ENCODE assay signal across 9 mouse cellular contexts in the genomic region with DNA sequence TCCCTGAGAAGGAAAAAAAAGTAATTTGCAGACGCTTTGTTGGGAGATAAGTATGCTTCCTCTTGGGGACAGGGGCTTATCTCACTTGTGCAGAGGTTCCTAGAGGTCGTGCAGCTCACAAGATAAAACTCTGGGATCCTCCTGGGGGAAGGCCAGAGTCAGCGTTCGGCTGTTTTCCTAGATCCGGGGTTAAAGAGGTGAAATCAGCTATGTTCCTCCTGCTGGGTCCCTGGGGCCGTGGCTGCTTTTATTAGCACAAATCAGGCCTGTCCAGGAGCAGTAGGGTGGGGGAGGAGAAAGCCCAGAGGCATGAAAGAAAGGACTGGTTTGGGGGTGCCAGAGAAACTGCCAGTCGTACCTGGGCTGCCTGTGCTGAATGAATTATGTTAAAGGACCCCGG.
A peak's percentile ranks its signal among the peaks of the same experiment; 100 is the strongest.
DNase-seq lines count a peak whose midpoint lies in the region; ATAC-seq and TF ChIP-seq lines count a peak whose summit lies in the region.
"Had no signal": no experiment of that assay in that cellular context is flagged by ENCODE, and none has a peak within 500 bp of the region (broad histone marks: within the 10 kb centered on the region; RNA-seq: fewer than 3 reads in every experiment).

No protein-coding gene starts in this region.

- no peaks in the 10 kb centered on the region for H3K36me3 ChIP-seq in forebrain, embryonic 13.5 days (ENCODE audit: poor library complexity, severe bottlenecking)
- H3K36me3 ChIP-seq in kidney, embryonic 16.5 days (ENCODE audit: insufficient read depth, low read length): no peaks in the 10 kb centered on the region
- H3K36me3 ChIP-seq in midbrain, embryonic 14.5 days (ENCODE audit: control insufficient read depth, insufficient read depth, low read length): no peaks in the 10 kb centered on the region
- no peaks in the 10 kb centered on the region for H3K36me3 ChIP-seq in thymus, adult 2 months (ENCODE audit: control insufficient read depth, insufficient read depth, low read length)

- DNase-seq in cerebellum, adult 9-11 months: peak; percentile 2
- DNase-seq in cerebellum, postnatal 25 days: no peak
- DNase-seq in midbrain, embryonic 14.5 days: peak; percentile 80
- DNase-seq in B cell, adult 2 months: no peak
- no peak for DNase-seq in thymus, adult 2 months

- H3K9me3 ChIP-seq in forebrain, embryonic 13.5 days (replicated peaks): no peaks in the 10 kb centered on the region
- H3K9me3 ChIP-seq in kidney, embryonic 16.5 days (ENCODE audit: low read length): no peaks in the 10 kb centered on the region
- H3K9me3 ChIP-seq in midbrain, embryonic 14.5 days (ENCODE audit: control insufficient read depth, low read length): no peaks in the 10 kb centered on the region

- H3K27me3 ChIP-seq in forebrain, embryonic 13.5 days: no peaks in the 10 kb centered on the region
- H3K27me3 ChIP-seq in kidney, embryonic 16.5 days (ENCODE audit: insufficient read depth, low read length): no peaks in the 10 kb centered on the region
- H3K27me3 ChIP-seq in midbrain, embryonic 14.5 days (ENCODE audit: control insufficient read depth, insufficient read depth, low read length): no peaks in the 10 kb centered on the region
- no peaks in the 10 kb centered on the region for H3K27me3 ChIP-seq in thymus, adult 2 months (ENCODE audit: control insufficient read depth, insufficient read depth, low read length)

- H3K4me2 ChIP-seq in forebrain, embryonic 13.5 days: peak overlapping the region; percentile 26; the same call in 1 of the 2 replicates
- H3K4me2 ChIP-seq in kidney, embryonic 16.5 days (replicated peaks; ENCODE audit: low read depth, low read length): no peak overlapping the region
- peak overlapping the region; percentile 28 for H3K4me2 ChIP-seq in midbrain, embryonic 14.5 days (ENCODE audit: low read length)

- WGBS in forebrain, embryonic 13.5 days: 9% methylated on average over 8 of the region's 8 CpGs
- WGBS in kidney, embryonic 16.5 days: 8% methylated on average over 8 of the region's 8 CpGs
- 5% methylated on average over 8 of the region's 8 CpGs for WGBS in midbrain, embryonic 14.5 days
- 19% methylated on average over 8 of the region's 8 CpGs for WGBS in thymus, adult 2 months

- TF ChIP-seq CTCF in thymus, adult 2 months (IDR thresholded peaks at IDR 0.05; ENCODE audit: borderline replicate concordance, control insufficient read depth, extremely low read depth, insufficient read depth, low read length, poor library complexity): no peak

- H3K27ac ChIP-seq in forebrain, embryonic 13.5 days: 0 out of 2 replicates have a peak overlapping the region, but pooled peaks have one; percentile 1
- no peak overlapping the region for H3K27ac ChIP-seq in kidney, embryonic 16.5 days (ENCODE audit: low read length)
- peak overlapping the region; percentile 73 for H3K27ac ChIP-seq in midbrain, embryonic 14.5 days (replicated peaks; ENCODE audit: low read depth, low read length)
- no peak overlapping the region for H3K27ac ChIP-seq in thymus, adult 2 months (ENCODE audit: control insufficient read depth, insufficient read depth, low read length)

- peaks cover 23% of the 10 kb centered on the region for H3K4me1 ChIP-seq in forebrain, embryonic 13.5 days
- H3K4me1 ChIP-seq in kidney, embryonic 16.5 days (ENCODE audit: insufficient read depth, low read length): peaks cover 7% of the 10 kb centered on the region
- H3K4me1 ChIP-seq in midbrain, embryonic 14.5 days (ENCODE audit: control insufficient read depth, insufficient read depth, low read length): peaks cover 31% of the 10 kb centered on the region
- H3K4me1 ChIP-seq in thymus, adult 2 months (replicated peaks; ENCODE audit: control insufficient read depth, insufficient read depth, low read length): no peaks in the 10 kb centered on the region

- no peak overlapping the region for H3K4me3 ChIP-seq in forebrain, embryonic 13.5 days
- no peak overlapping the region for H3K4me3 ChIP-seq in kidney, embryonic 16.5 days (ENCODE audit: low read length)
- no peak overlapping the region for H3K4me3 ChIP-seq in midbrain, embryonic 14.5 days (replicated peaks; ENCODE audit: low read depth, low read length)
- H3K4me3 ChIP-seq in thymus, adult 2 months (ENCODE audit: control insufficient read depth, insufficient read depth, low read length): no peak overlapping the region
- H3K4me3 ChIP-seq: myocyte had no signal

- H3K9ac ChIP-seq in forebrain, embryonic 13.5 days: no peak overlapping the region
- no peak overlapping the region for H3K9ac ChIP-seq in kidney, embryonic 16.5 days (replicated peaks; ENCODE audit: low read length)
- no peak overlapping the region for H3K9ac ChIP-seq in midbrain, embryonic 14.5 days (replicated peaks; ENCODE audit: low read length)

- TF ChIP-seq POLR2A in thymus, adult 2 months (IDR thresholded peaks at IDR 0.05; ENCODE audit: control insufficient read depth, extremely low read depth, insufficient read depth, low read length, poor library complexity): no peak

- peak; percentile 34; the same call in 1 of the 2 replicates for ATAC-seq in forebrain, embryonic 13.5 days
- ATAC-seq in kidney, embryonic 16.5 days (ENCODE audit: low FRiP score, low TSS enrichment): peak; percentile 67; the same call in 1 of the 2 replicates
- ATAC-seq in midbrain, embryonic 14.5 days (ENCODE audit: low FRiP score, low TSS enrichment): peak; percentile 71
- no peak for ATAC-seq in CD4-positive, CD25-positive, alpha-beta regulatory T cell, adult 4 months

Comparison
In these comparisons a context has a peak if more than half of its experiments do, and no peak if none do; other contexts are left out.
1. DNase-seq: peak in cerebellum, adult 9-11 months (single experiment) and midbrain, embryonic 14.5 days (single experiment); none in cerebellum, postnatal 25 days (0 of 2), B cell, adult 2 months (0 of 2) and thymus, adult 2 months (single experiment).
2. H3K27ac ChIP-seq: peak in forebrain, embryonic 13.5 days (single experiment) and midbrain, embryonic 14.5 days (single experiment); none in kidney, embryonic 16.5 days (single experiment) and thymus, adult 2 months (single experiment).